Mouse (Mus musculus) CH12.LX (cell line): ENCODE results near the gene Cdc14b. TPM values are rescaled to one million over a fixed set of nuclear protein-coding genes. Genes with fewer than 3 reads are reported as not detected.

Experiments
- DNase-seq: peaks from one replicate; pipeline ENCODE4 v3.0.0-alpha.2; 2013; ENCODE audit errors: extremely low read depth
- H3K27ac ChIP-seq: 2 replicates; pipeline ENCODE4 v1.5.1; 2012; ENCODE audit warnings: low read depth, mild to moderate bottlenecking, control low read depth, moderate library complexity; ENCODE audit not compliant: insufficient read depth
- H3K27me3 ChIP-seq: replicated peaks from 2 replicates; pipeline ENCODE3; 2012; ENCODE audit warnings: inconsistent platforms
- H3K36me3 ChIP-seq, 2 experiments: replicated peaks in 1 of 2; 2 replicates each; pipeline versions ENCODE3 to v1.6.1; 2012; ENCODE audit warnings: inconsistent platforms in 1 of 2, low read length in 1 of 2, mild to moderate bottlenecking in 1 of 2, mixed read lengths in 1 of 2, moderate library complexity in 1 of 2; ENCODE audit not compliant: control insufficient read depth in 1 of 2, insufficient read depth in 1 of 2
- H3K4me1 ChIP-seq, 2 experiments: 2 replicates each; pipeline ENCODE4 v1.6.1; 2012; ENCODE audit warnings: inconsistent platforms in 1 of 2, moderate library complexity in 1 of 2; ENCODE audit not compliant: insufficient read depth in 2 of 2, control insufficient read depth in 1 of 2
- H3K4me2 ChIP-seq: 2 replicates; pipeline ENCODE4 v1.6.1; 2012; ENCODE audit warnings: low read depth, mild to moderate bottlenecking, control low read depth; ENCODE audit not compliant: poor library complexity, insufficient read depth, severe bottlenecking
- H3K4me3 ChIP-seq, 3 experiments: fragments of 150-350 bp in 1 of 3; sonication (generic) in 1 of 3; replicated peaks in 1 of 3; 2 replicates each; pipeline versions ENCODE3 to v1.5.1; 2011 to 2012; ENCODE audit warnings: low read depth in 2 of 3, low read length in 2 of 3, mild to moderate bottlenecking in 2 of 3, moderate library complexity in 2 of 3, control low read depth in 1 of 3, improper control_type of control experiment in 1 of 3, inconsistent platforms in 1 of 3, mixed read lengths in 1 of 3; ENCODE audit not compliant: poor library complexity in 1 of 3
- H3K79me2 ChIP-seq: replicated peaks from 2 replicates; pipeline ENCODE4 v1.6.1; 2012; ENCODE audit warnings: mild to moderate bottlenecking, moderate library complexity; ENCODE audit not compliant: control insufficient read depth, poor library complexity, insufficient read depth, severe bottlenecking; ENCODE audit errors: extremely low read depth
- H3K9ac ChIP-seq: 2 replicates; pipeline ENCODE4 v1.6.1; 2012; ENCODE audit warnings: low read depth, mild to moderate bottlenecking, control low read depth, moderate library complexity; ENCODE audit not compliant: insufficient read depth
- H3K9me3 ChIP-seq: replicated peaks from 2 replicates; pipeline ENCODE3; 2012; ENCODE audit warnings: low read length, inconsistent platforms, mixed read lengths
- CHD1 ChIP-seq: IDR thresholded peaks from 2 replicates; pipeline ENCODE4 v1.6.1; 2012; ENCODE audit warnings: low read depth, low read length, improper control_type of control experiment, inconsistent platforms
- CHD2 ChIP-seq: IDR thresholded peaks from 2 replicates; pipeline ENCODE4 v1.6.1; 2011; ENCODE audit warnings: low read length, improper control_type of control experiment
- CTCF ChIP-seq, 2 experiments: IDR thresholded peaks in 1 of 2; conservative IDR thresholded peaks in 1 of 2; 2 replicates each; pipeline ENCODE4 v1.5.1; 2011 to 2012; ENCODE audit warnings: low read depth in 2 of 2, low read length in 2 of 2, improper control_type of control experiment in 1 of 2, inconsistent platforms in 1 of 2, mild to moderate bottlenecking in 1 of 2, moderate library complexity in 1 of 2
- E2F4 ChIP-seq: IDR thresholded peaks from 2 replicates; pipeline ENCODE4 v1.6.1; 2011; ENCODE audit warnings: low read depth, low read length, improper control_type of control experiment; ENCODE audit not compliant: insufficient replicate concordance
- ELF1 ChIP-seq: IDR thresholded peaks from 2 replicates; pipeline ENCODE4 v1.6.1; 2014; ENCODE audit warnings: low read depth, mild to moderate bottlenecking, inconsistent platforms, low read length, improper control_type of control experiment
- HCFC1 ChIP-seq: IDR thresholded peaks from 2 replicates; pipeline ENCODE4 v1.6.1; 2012; ENCODE audit warnings: low read depth, mild to moderate bottlenecking, inconsistent platforms, low read length, improper control_type of control experiment
- KAT2A ChIP-seq: IDR thresholded peaks from 2 replicates; pipeline ENCODE4 v1.6.1; 2012; ENCODE audit warnings: low read length, improper control_type of control experiment, inconsistent platforms; ENCODE audit not compliant: insufficient replicate concordance
- NELFE ChIP-seq: IDR thresholded peaks from 2 replicates; pipeline ENCODE4 v1.6.1; 2011; ENCODE audit warnings: low read depth, low read length, improper control_type of control experiment
- NRF1 ChIP-seq: IDR thresholded peaks from 2 replicates; pipeline ENCODE4 v1.6.1; 2014; ENCODE audit warnings: low read depth, mild to moderate bottlenecking, inconsistent platforms, low read length, improper control_type of control experiment, moderate library complexity
- POLR2A ChIP-seq: IDR thresholded peaks from 2 replicates; pipeline ENCODE4 v1.6.1; 2011; ENCODE audit warnings: low read depth, mild to moderate bottlenecking, improper control_type of control experiment, low read length
- SIN3A ChIP-seq: IDR thresholded peaks from 2 replicates; pipeline ENCODE4 v1.6.1; 2012; ENCODE audit warnings: low read length, improper control_type of control experiment, inconsistent platforms
- dilution Hi-C: fragments of 300-500 bp; cut with MboI; formaldehyde crosslinking; loops from 2 replicates; pipeline ENCODE4 v1.14.3; 2020; ENCODE audit warnings: low sequenced_read_pairs; ENCODE audit not compliant: extremely low pct_unique_long_range_greater_than_20kb, extremely low pct_ligation_motif_present
- in situ Hi-C: fragments of 300-500 bp; cut with MboI; formaldehyde crosslinking; loops from 3 replicates; pipeline ENCODE4 v1.14.3; 2019; ENCODE audit warnings: low sequenced_read_pairs, low pct_ligation_motif_present, low pct_unique_long_range_greater_than_20kb, mixed read lengths
- polyA plus RNA-seq: library from polyadenylated mRNA; unstranded; fragments of >175 nt; gene quantifications from 2 replicates; pipeline ENCODE4 v1.2.1, GENCODE M21; 2012; ENCODE audit warnings: low read depth; ENCODE audit not compliant: insufficient read length
- total RNA-seq, 2 experiments: library from RNA; depleted of rRNA; stranded (reverse); fragments of 300-350 nt in 1 of 2; fragments of >200 nt in 1 of 2; gene quantifications; 2 replicates each; pipeline ENCODE4 v1.2.3; 2012 to 2014

Cdc14b gene
- total and polyA plus RNA-seq, 3 experiments, result 2.7 to 5.5 (median 4.6) TPM

DNA sequence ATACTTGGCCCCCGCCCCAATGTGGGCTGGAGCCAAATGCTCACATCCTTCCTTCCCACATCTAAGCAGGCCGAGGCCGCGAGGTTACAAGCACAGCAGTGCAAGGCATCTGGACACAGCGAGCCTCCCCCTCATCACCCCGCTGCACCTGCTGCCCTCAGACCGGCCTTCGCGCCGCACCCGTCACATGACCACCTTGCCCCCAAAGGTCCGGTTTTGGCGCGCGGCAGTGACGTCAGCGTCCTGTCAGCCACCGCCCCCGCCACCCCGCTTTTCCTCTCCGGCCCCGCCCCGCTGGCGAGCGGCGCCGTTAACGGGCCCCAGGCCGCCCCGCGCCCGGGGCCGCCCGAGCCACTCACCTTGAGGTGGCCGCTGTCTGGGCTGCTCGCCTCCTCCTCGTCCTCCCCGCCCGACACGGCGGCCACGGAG lies 122.8 kb downstream of the Cdc14b start (continued):
- TF ChIP-seq NELFE, result peak; percentile 48; the same call in 1 of the 2 replicates
- TF ChIP-seq POLR2A, result peak; percentile 69
- peak; percentile 59 for TF ChIP-seq ELF1
- peak; percentile 16; the same call in 1 of the 2 replicates for TF ChIP-seq NRF1
- peak; percentile 80 for TF ChIP-seq HCFC1
- no peak for TF ChIP-seq CTCF (conservative IDR thresholded peaks at IDR 0.05 in 1 of 2, IDR thresholded peaks at IDR 0.05 in 1 of 2; ENCODE audit: low read depth in 2 of 2, low read length in 2 of 2)

DNA sequence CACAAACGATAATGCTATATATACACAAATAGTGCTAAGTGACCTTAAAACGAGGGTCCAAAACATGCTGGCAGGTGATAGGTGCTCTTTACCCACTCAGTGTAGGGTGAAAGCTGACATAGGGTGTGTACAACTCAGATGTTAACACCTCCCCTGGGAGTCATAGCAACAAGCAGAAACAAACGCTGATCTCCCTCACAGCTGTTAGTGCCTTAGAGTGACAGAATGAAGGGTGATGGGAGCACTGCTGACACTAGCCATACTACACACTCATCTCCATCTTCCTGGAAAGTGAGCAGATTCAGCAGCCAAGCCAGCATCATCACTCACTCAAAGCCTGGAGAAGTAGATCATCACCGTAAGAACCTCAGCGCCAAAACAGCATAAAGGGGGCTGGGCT lies 125.0 kb downstream of the Cdc14b start:
- Histone ChIP-seq H3K9me3 (no peaks in the 10 kb centered on the region), H3K36me3 (peaks cover 0 to 17% of the 10 kb centered on the region in 2 experiments), H3K27me3 (no peaks in the 10 kb centered on the region), H3K79me2 (peaks cover 61% of the 10 kb centered on the region), H3K4me3 (peak overlapping the region in 1 of 3 experiments; percentile 13), H3K9ac (no peak overlapping the region), H3K4me2 (peak overlapping the region; percentile 75), H3K27ac (no peak overlapping the region), H3K4me1 (peaks cover 5 to 35% of the 10 kb centered on the region in 2 experiments)
- dilution Hi-C loops (no loop called here), in situ Hi-C loops (no loop called here)
- TF ChIP-seq E2F4 (no peak), POLR2A (no peak), CHD2 (no peak), NRF1 (no peak), SIN3A (peak; percentile 82), KAT2A (no peak), CHD1 (no peak)
- DNase-seq, result peak; percentile 24

Other genes with a start within 250 kb of the Cdc14b start
- not detected in 2 replicates for gene Hsd17b3, start 186.1 kb downstream of the Cdc14b start, total RNA-seq (2012; rRNA removed)
- not detected in 2 replicates for gene Hsd17b3, start 186.1 kb downstream of the Cdc14b start, total RNA-seq (2014; rRNA removed)
- not detected in 2 replicates for gene Hsd17b3, start 186.1 kb downstream of the Cdc14b start, polyA plus RNA-seq
- gene Slc35d2, start 145.9 kb downstream of the Cdc14b start, total RNA-seq (2012; rRNA removed), result 9.2 and 10.3 TPM in 2 replicates
- gene Slc35d2, start 145.9 kb downstream of the Cdc14b start, total RNA-seq (2014; rRNA removed), result 15.4 and 19.4 TPM in 2 replicates
- gene Slc35d2, start 145.9 kb downstream of the Cdc14b start, polyA plus RNA-seq, result 16.9 and 17.2 TPM in 2 replicates
- gene Zfp367, start 122.1 kb downstream of the Cdc14b start, total RNA-seq (2012; rRNA removed), result 12.6 and 17.0 TPM in 2 replicates
- 33.7 and 39.2 TPM in 2 replicates for gene Zfp367, start 122.1 kb downstream of the Cdc14b start, total RNA-seq (2014; rRNA removed)
- gene Zfp367, start 122.1 kb downstream of the Cdc14b start, polyA plus RNA-seq, result 17.3 and 23.8 TPM in 2 replicates
- gene Habp4, start 113.5 kb downstream of the Cdc14b start, total RNA-seq (2012; rRNA removed), result 1.8 and 3.3 TPM in 2 replicates
- 2.6 and 3.5 TPM in 2 replicates for gene Habp4, start 113.5 kb downstream of the Cdc14b start, total RNA-seq (2014; rRNA removed)
- gene Habp4, start 113.5 kb downstream of the Cdc14b start, polyA plus RNA-seq, result 3.3 and 4.2 TPM in 2 replicates
- gene Aaed1, start 37.4 kb upstream of the Cdc14b start, total RNA-seq (2012; rRNA removed), result 9.1 and 12.2 TPM in 2 replicates
- gene Aaed1, start 37.4 kb upstream of the Cdc14b start, total RNA-seq (2014; rRNA removed), result 19.3 and 22.1 TPM in 2 replicates
- 8.2 and 8.3 TPM in 2 replicates for gene Aaed1, start 37.4 kb upstream of the Cdc14b start, polyA plus RNA-seq
- 0.89 and 1.8 TPM in 2 replicates for gene Ctsl, start 95.6 kb upstream of the Cdc14b start, total RNA-seq (2012; rRNA removed)
- 4.6 and 5.7 TPM in 2 replicates for gene Ctsl, start 95.6 kb upstream of the Cdc14b start, total RNA-seq (2014; rRNA removed)
- gene Ctsl, start 95.6 kb upstream of the Cdc14b start, polyA plus RNA-seq, result 6.5 and 8.1 TPM in 2 replicates
- gene Cdk20, start 157.0 kb upstream of the Cdc14b start, total RNA-seq (2012; rRNA removed), result 0.21 and 0.29 TPM in 2 replicates
- 1.2 and 1.5 TPM in 2 replicates for gene Cdk20, start 157.0 kb upstream of the Cdc14b start, total RNA-seq (2014; rRNA removed)
- 1.5 and 2.2 TPM in 2 replicates for gene Cdk20, start 157.0 kb upstream of the Cdc14b start, polyA plus RNA-seq
- not detected in 2 replicates for gene Fam240b, start 222.5 kb upstream of the Cdc14b start, total RNA-seq (2012; rRNA removed)
- not detected in 2 replicates for gene Fam240b, start 222.5 kb upstream of the Cdc14b start, total RNA-seq (2014; rRNA removed)
- gene Fam240b, start 222.5 kb upstream of the Cdc14b start, polyA plus RNA-seq, result not detected in 2 replicates